In genomic region chr14:54427696-54428095, GRCm38 (mm10) we compare ENCODE assay signal across 9 mouse cellular contexts. TPM values are rescaled to one million over a fixed set of nuclear protein-coding genes. Genes with fewer than 3 reads are reported as not detected.
DNase-seq lines count a peak whose midpoint lies in the region; ATAC-seq lines count a peak whose summit lies in the region.
"Had no signal": no experiment of that assay in that cellular context is flagged by ENCODE, and none has a peak within 500 bp of the region (broad histone marks: within the 10 kb centered on the region; RNA-seq: fewer than 3 reads in every experiment).

No protein-coding gene starts in this region.

- no peaks in the 10 kb centered on the region for H3K9me3 ChIP-seq in liver, embryonic 11.5 days (ENCODE audit: control insufficient read depth, low read length)
- no peaks in the 10 kb centered on the region for H3K9me3 ChIP-seq in forebrain, embryonic 10.5 days
- H3K9me3 ChIP-seq in limb, embryonic 11.5 days (ENCODE audit: control insufficient read depth, low read length) = no peaks in the 10 kb centered on the region
- no peaks in the 10 kb centered on the region for H3K9me3 ChIP-seq in neural tube, embryonic 14.5 days (ENCODE audit: control insufficient read depth, low read length)

- H3K27me3 ChIP-seq in liver, embryonic 11.5 days (replicated peaks; ENCODE audit: control insufficient read depth, insufficient read depth, low read length) = peaks cover 20% of the 10 kb centered on the region
- peaks cover 12% of the 10 kb centered on the region for H3K27me3 ChIP-seq in forebrain, embryonic 10.5 days (ENCODE audit: poor library complexity, severe bottlenecking)
- no peaks in the 10 kb centered on the region for H3K27me3 ChIP-seq in limb, embryonic 11.5 days (ENCODE audit: control insufficient read depth, insufficient read depth, low read length)
- H3K27me3 ChIP-seq in neural tube, embryonic 14.5 days (ENCODE audit: control insufficient read depth, insufficient read depth, low read length) = 0 out of 2 replicates have a peak, but pooled peaks cover 3% of the 10 kb centered on the region

- DNase-seq in liver, embryonic 11.5 days (ENCODE audit: low spot score) = no peak
- DNase-seq in liver = no peak
- no peak for DNase-seq in forebrain, embryonic 10.5 days (ENCODE audit: extremely low spot score, low spot score)
- DNase-seq in limb, embryonic 11.5 days (ENCODE audit: low spot score) = no peak
- no peak for DNase-seq in cerebellum, adult 9-10 months
- DNase-seq in adipocyte (ENCODE audit: low spot score) = no peak
- DNase-seq in kidney, postnatal 14 days = no peak
- DNase-seq: cerebellum, postnatal 10 days had no signal

- 86% methylated on average over 7 of the region's 7 CpGs for WGBS in liver, embryonic 11.5 days
- WGBS in forebrain, embryonic 10.5 days = 95% methylated on average over 7 of the region's 7 CpGs
- WGBS in limb, embryonic 11.5 days = 95% methylated on average over 7 of the region's 7 CpGs
- WGBS in neural tube, embryonic 14.5 days = 92% methylated on average over 7 of the region's 7 CpGs

- peaks cover 46% of the 10 kb centered on the region for H3K4me1 ChIP-seq in liver, embryonic 11.5 days (replicated peaks; ENCODE audit: control insufficient read depth, insufficient read depth, low read length)
- peaks cover 55% of the 10 kb centered on the region for H3K4me1 ChIP-seq in forebrain, embryonic 10.5 days
- 0 out of 2 replicates have a peak, but pooled peaks cover 6% of the 10 kb centered on the region for H3K4me1 ChIP-seq in limb, embryonic 11.5 days (ENCODE audit: control insufficient read depth, insufficient read depth, low read length)
- peaks cover 13% of the 10 kb centered on the region; the same call in 1 of the 2 replicates for H3K4me1 ChIP-seq in neural tube, embryonic 14.5 days (ENCODE audit: control insufficient read depth, insufficient read depth, low read length)

- no peak for ATAC-seq in liver, embryonic 11.5 days (replicated peaks; ENCODE audit: low FRiP score)
- no peak for ATAC-seq in limb, embryonic 11.5 days (ENCODE audit: insufficient number of reproducible peaks, low FRiP score, low TSS enrichment, low read depth)
- ATAC-seq in neural tube, embryonic 14.5 days (ENCODE audit: low read depth) = no peak

- H3K4me3 ChIP-seq in liver, embryonic 11.5 days (ENCODE audit: low read depth, low read length) = peak overlapping the region; percentile 96
- H3K4me3 ChIP-seq in forebrain, embryonic 10.5 days = peak overlapping the region; percentile 86
- peak overlapping the region; percentile 95 for H3K4me3 ChIP-seq in limb, embryonic 11.5 days (ENCODE audit: low read depth, low read length)
- peak overlapping the region; percentile 95 for H3K4me3 ChIP-seq in neural tube, embryonic 14.5 days (ENCODE audit: low read depth, low read length)

- peak overlapping the region; percentile 95 for H3K9ac ChIP-seq in liver, embryonic 11.5 days (ENCODE audit: low read depth, low read length)
- H3K9ac ChIP-seq in limb, embryonic 11.5 days (ENCODE audit: low read length) = no peak overlapping the region
- H3K9ac ChIP-seq in neural tube, embryonic 14.5 days (replicated peaks; ENCODE audit: low read depth, low read length) = no peak overlapping the region

- no peak overlapping the region; the same call in 1 of the 2 replicates for H3K27ac ChIP-seq in liver, embryonic 11.5 days (ENCODE audit: low read depth, low read length)
- H3K27ac ChIP-seq in forebrain, embryonic 10.5 days = no peak overlapping the region
- H3K27ac ChIP-seq in limb, embryonic 11.5 days (replicated peaks; ENCODE audit: low read depth, low read length) = no peak overlapping the region
- no peak overlapping the region for H3K27ac ChIP-seq in neural tube, embryonic 14.5 days (ENCODE audit: low read depth, low read length)

- H3K36me3 ChIP-seq in liver, embryonic 11.5 days (ENCODE audit: control insufficient read depth, insufficient read depth, low read length) = peaks cover 5% of the 10 kb centered on the region; the same call in 1 of the 2 replicates
- peaks cover 18% of the 10 kb centered on the region for H3K36me3 ChIP-seq in forebrain, embryonic 10.5 days (replicated peaks)
- H3K36me3 ChIP-seq in limb, embryonic 11.5 days (ENCODE audit: control insufficient read depth, insufficient read depth, low read length) = no peaks in the 10 kb centered on the region; the same call in 1 of the 2 replicates
- H3K36me3 ChIP-seq in neural tube, embryonic 14.5 days (ENCODE audit: control insufficient read depth, insufficient read depth, low read length) = peaks cover 5% of the 10 kb centered on the region; the same call in 1 of the 2 replicates

- H3K4me2 ChIP-seq in liver, embryonic 11.5 days = peak overlapping the region; percentile 89
- peak overlapping the region; percentile 64; the same call in 1 of the 2 replicates for H3K4me2 ChIP-seq in limb, embryonic 11.5 days (ENCODE audit: low read depth, severe bottlenecking)
- peak overlapping the region; percentile 63; the same call in 1 of the 2 replicates for H3K4me2 ChIP-seq in neural tube, embryonic 14.5 days (ENCODE audit: low read depth, low read length)

RNA-seq across cellular contexts. Expression of gene Mrpl52, which starts 1.0 kb away (rescaled TPM):
- polyA plus RNA-seq in liver, embryonic 11.5 days (2014; fragmentation: Nextera tagmentation; extraction: Ambion mirVana) = 309 and 329 TPM in 2 replicates
- 200 and 201 TPM in 2 replicates for polyA plus RNA-seq in forebrain, embryonic 10.5 days (2016; fragmentation: Nextera tagmentation; extraction: Ambion mirVana)
- 228 and 236 TPM in 2 replicates for polyA plus RNA-seq in limb, embryonic 11.5 days (2014; fragmentation: Nextera tagmentation; extraction: Ambion mirVana)
- 258 and 280 TPM in 2 replicates for polyA plus RNA-seq in neural tube, embryonic 14.5 days (2014; fragmentation: Nextera tagmentation; extraction: Ambion mirVana)

RNA-seq across cellular contexts. Expression of gene Mmp14, which starts 3.7 kb away (rescaled TPM):
- polyA plus RNA-seq in liver, embryonic 11.5 days (2014; fragmentation: Nextera tagmentation; extraction: Ambion mirVana) = 56.6 and 57.6 TPM in 2 replicates
- 52.4 and 54.6 TPM in 2 replicates for polyA plus RNA-seq in forebrain, embryonic 10.5 days (2016; fragmentation: Nextera tagmentation; extraction: Ambion mirVana)
- 97.8 and 101 TPM in 2 replicates for polyA plus RNA-seq in limb, embryonic 11.5 days (2014; fragmentation: Nextera tagmentation; extraction: Ambion mirVana)
- 24.7 and 49.0 TPM in 2 replicates for polyA plus RNA-seq in neural tube, embryonic 14.5 days (2014; fragmentation: Nextera tagmentation; extraction: Ambion mirVana)

RNA-seq across cellular contexts. Expression of gene Slc7a7, which starts 10.1 kb away (rescaled TPM):
- 8.3 and 10.0 TPM in 2 replicates for polyA plus RNA-seq in liver, embryonic 11.5 days (2014; fragmentation: Nextera tagmentation; extraction: Ambion mirVana)
- 4.1 and 4.3 TPM in 2 replicates for polyA plus RNA-seq in forebrain, embryonic 10.5 days (2016; fragmentation: Nextera tagmentation; extraction: Ambion mirVana)
- 3.1 and 3.6 TPM in 2 replicates for polyA plus RNA-seq in limb, embryonic 11.5 days (2014; fragmentation: Nextera tagmentation; extraction: Ambion mirVana)
- polyA plus RNA-seq in neural tube, embryonic 14.5 days (2014; fragmentation: Nextera tagmentation; extraction: Ambion mirVana) = 2.6 and 7.1 TPM in 2 replicates

RNA-seq across cellular contexts. Expression of gene Lrp10, which starts 36.2 kb away (rescaled TPM):
- 38.6 and 41.3 TPM in 2 replicates for polyA plus RNA-seq in liver, embryonic 11.5 days (2014; fragmentation: Nextera tagmentation; extraction: Ambion mirVana)
- polyA plus RNA-seq in forebrain, embryonic 10.5 days (2016; fragmentation: Nextera tagmentation; extraction: Ambion mirVana) = 23.8 and 24.4 TPM in 2 replicates
- polyA plus RNA-seq in limb, embryonic 11.5 days (2014; fragmentation: Nextera tagmentation; extraction: Ambion mirVana) = 18.9 and 19.6 TPM in 2 replicates
- 26.0 and 35.8 TPM in 2 replicates for polyA plus RNA-seq in neural tube, embryonic 14.5 days (2014; fragmentation: Nextera tagmentation; extraction: Ambion mirVana)

RNA-seq across cellular contexts. Expression of gene Rem2, which starts 48.2 kb away (rescaled TPM):
- polyA plus RNA-seq in liver, embryonic 11.5 days (2014; fragmentation: Nextera tagmentation; extraction: Ambion mirVana) = 0.29 and 0.78 TPM in 2 replicates
- 12.5 TPM in 2 replicates for polyA plus RNA-seq in forebrain, embryonic 10.5 days (2016; fragmentation: Nextera tagmentation; extraction: Ambion mirVana)
- polyA plus RNA-seq in limb, embryonic 11.5 days (2014; fragmentation: Nextera tagmentation; extraction: Ambion mirVana) = 4.7 and 5.3 TPM in 2 replicates
- polyA plus RNA-seq in neural tube, embryonic 14.5 days (2014; fragmentation: Nextera tagmentation; extraction: Ambion mirVana) = 42.1 and 42.8 TPM in 2 replicates
